ENCODE assay signal across 31 mouse cellular contexts in the genomic region with DNA sequence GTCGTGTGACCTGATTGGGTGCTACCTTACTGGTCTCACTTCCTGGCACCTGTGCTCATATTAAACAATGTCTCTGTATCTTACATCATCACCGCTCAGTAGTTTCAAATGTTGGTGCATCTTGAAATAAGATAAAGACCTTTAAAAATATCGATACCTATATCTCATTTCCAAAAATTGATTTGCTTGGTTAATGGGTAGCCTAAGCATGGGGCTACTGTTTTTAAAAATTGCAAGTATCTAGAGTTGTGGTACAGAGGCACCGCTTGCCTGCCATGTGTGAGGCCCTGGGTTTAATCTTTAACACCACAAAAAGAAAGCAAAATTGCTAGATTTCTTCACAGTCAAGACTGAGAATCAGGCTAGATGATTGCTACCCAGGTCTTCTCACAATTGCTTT.
"Had no signal": no experiment of that assay in that cellular context is flagged by ENCODE, and none has a peak within 500 bp of the region (broad histone marks: within the 10 kb centered on the region; RNA-seq: fewer than 3 reads in every experiment).

No protein-coding gene starts in this region.

- H3K9me3 ChIP-seq: limb, embryonic 10.5 days; limb, embryonic 12.5 days; limb, embryonic 13.5 days; limb, embryonic 15.5 days; liver, embryonic 13.5 days; liver, embryonic 15.5 days; lung, embryonic 15.5 days; megakaryocyte, embryonic 14.5 days; midbrain, embryonic 10.5 days; midbrain, embryonic 12.5 days; midbrain, embryonic 13.5 days; midbrain, embryonic 15.5 days; neural tube, embryonic 12.5 days; neural tube, embryonic 13.5 days had no signal

- H3K36me3 ChIP-seq: limb, embryonic 10.5 days; limb, embryonic 13.5 days; limb, embryonic 15.5 days; liver, embryonic 13.5 days; liver, embryonic 15.5 days; lung, embryonic 15.5 days; midbrain, embryonic 10.5 days; midbrain, embryonic 12.5 days; midbrain, embryonic 13.5 days; midbrain, embryonic 15.5 days; neural tube, embryonic 12.5 days; neural tube, embryonic 13.5 days had no signal

- H3K4me1 ChIP-seq: limb, embryonic 10.5 days; limb, embryonic 12.5 days; limb, embryonic 13.5 days; limb, embryonic 15.5 days; lung, embryonic 15.5 days; megakaryocyte, embryonic 14.5 days; midbrain, embryonic 10.5 days; midbrain, embryonic 12.5 days; midbrain, embryonic 13.5 days; midbrain, embryonic 15.5 days; neural tube, embryonic 12.5 days; neural tube, embryonic 13.5 days had no signal

- DNase-seq: left cerebral cortex, postnatal 4 days; liver, embryonic 13.5 days; lung, adult 18-20 months; lung, adult 2 months; lung, embryonic 14.5 days; lung, postnatal 10 days; lung, postnatal 14 days; lung, postnatal 36 days; lung, postnatal 4 days; midbrain, embryonic 14.5 days had no signal

- ATAC-seq: lung, postnatal 0 days; midbrain, embryonic 13.5 days; midbrain, embryonic 15.5 days; midbrain, embryonic 16.5 days had no signal

- H3K4me2 ChIP-seq: limb, embryonic 12.5 days; limb, embryonic 13.5 days; limb, embryonic 15.5 days; liver, embryonic 11.5 days; liver, embryonic 13.5 days; liver, embryonic 15.5 days; lung, embryonic 14.5 days; lung, embryonic 15.5 days; midbrain, embryonic 11.5 days; midbrain, embryonic 12.5 days; midbrain, embryonic 13.5 days; midbrain, embryonic 15.5 days; neural tube, embryonic 12.5 days; neural tube, embryonic 13.5 days had no signal

- H3K4me3 ChIP-seq: left cerebral cortex, adult 2 months; limb, embryonic 10.5 days; limb, embryonic 12.5 days; limb, embryonic 13.5 days; limb, embryonic 15.5 days; liver, embryonic 13.5 days; liver, embryonic 15.5 days; lung, embryonic 15.5 days; megakaryocyte, embryonic 14.5 days; midbrain, embryonic 10.5 days; midbrain, embryonic 12.5 days; midbrain, embryonic 13.5 days; midbrain, embryonic 15.5 days; myocyte; neural tube, embryonic 12.5 days; neural tube, embryonic 13.5 days had no signal

- H3K9ac ChIP-seq: limb, embryonic 12.5 days; limb, embryonic 13.5 days; limb, embryonic 15.5 days; liver, embryonic 13.5 days; liver, embryonic 14.5 days; liver, embryonic 15.5 days; lung, embryonic 14.5 days; lung, embryonic 15.5 days; midbrain, embryonic 12.5 days; midbrain, embryonic 13.5 days; midbrain, embryonic 15.5 days; neural tube, embryonic 12.5 days; neural tube, embryonic 13.5 days had no signal

- H3K27ac ChIP-seq: left cerebral cortex, adult 2 months; limb, embryonic 10.5 days; limb, embryonic 12.5 days; limb, embryonic 13.5 days; limb, embryonic 15.5 days; liver, embryonic 13.5 days; liver, embryonic 14.5 days; liver, embryonic 15.5 days; lung, embryonic 15.5 days; macrophage; midbrain, embryonic 10.5 days; midbrain, embryonic 12.5 days; midbrain, embryonic 13.5 days; midbrain, embryonic 15.5 days; neural tube, embryonic 12.5 days; neural tube, embryonic 13.5 days had no signal

- H3K27me3 ChIP-seq: limb, embryonic 12.5 days; limb, embryonic 13.5 days; limb, embryonic 15.5 days; liver, embryonic 13.5 days; liver, embryonic 15.5 days; lung, embryonic 15.5 days; megakaryocyte, embryonic 14.5 days; midbrain, embryonic 12.5 days; midbrain, embryonic 13.5 days; midbrain, embryonic 15.5 days; neural tube, embryonic 12.5 days; neural tube, embryonic 13.5 days had no signal
